Mouse (Mus musculus): Measurements from ENCODE around the gene Sla2.
A peak's percentile ranks its signal among the peaks of the same experiment; 100 is the strongest.
"Not testable (repeated sequence)": the region's sequence is repeated elsewhere in the genome, so short reads cannot be mapped to it uniquely, and the experiment has no call there.

Sla2 gene

GRCm38 (mm10) chr2:156862772-156863486 is 24.1 kb downstream of the Sla2 start, which contains the start of gene Rab5if:
Rab5if (plus strand) TSS chr2:156863128.
- DNase-seq: peak; percentile 99

GRCm38 (mm10) chr2:156862041-156862717 is 24.8 kb downstream of the Sla2 start:
- DNase-seq: peak; percentile 69

GRCm38 (mm10) chr2:156858671-156859070 is 28.3 kb downstream of the Sla2 start:
- DNase-seq: no peak

GRCm38 (mm10) chr2:156857835-156858234 is 29.2 kb downstream of the Sla2 start, which contains the start of gene 4930518I15Rik:
4930518I15Rik (minus strand) TSS chr2:156857946.
- DNase-seq: no peak

GRCm38 (mm10) chr2:156857385-156857791 is 29.6 kb downstream of the Sla2 start:
- no peak for DNase-seq

- no peak for DNase-seq
Measured at GRCm38 (mm10) chr2:156856311-156856710, 30.7 kb downstream of the Sla2 start.

- peak; percentile 66 for DNase-seq
Measured at GRCm38 (mm10) chr2:156853999-156854771, 32.8 kb downstream of the Sla2 start.

GRCm38 (mm10) chr2:156853584-156853983 is 33.4 kb downstream of the Sla2 start:
- not testable (repeated sequence) for DNase-seq

- DNase-seq: no peak
Measured at GRCm38 (mm10) chr2:156850505-156850904, 36.5 kb downstream of the Sla2 start.

- DNase-seq: no peak
Measured at GRCm38 (mm10) chr2:156848526-156849182, 38.3 kb downstream of the Sla2 start.

- DNase-seq: no peak
Measured at GRCm38 (mm10) chr2:156847653-156848052, 39.3 kb downstream of the Sla2 start.

- peak; percentile 9 for DNase-seq
Measured at GRCm38 (mm10) chr2:156844715-156845114, 42.3 kb downstream of the Sla2 start.

- no peak for DNase-seq
Measured at GRCm38 (mm10) chr2:156843331-156843730, 43.7 kb downstream of the Sla2 start.

- DNase-seq: peak; percentile 59
Measured at GRCm38 (mm10) chr2:156842711-156843110, 44.3 kb downstream of the Sla2 start.

- DNase-seq: peak; percentile 54
Measured at GRCm38 (mm10) chr2:156841841-156842706, 44.9 kb downstream of the Sla2 start.

- peak; percentile 80 for DNase-seq
Measured at GRCm38 (mm10) chr2:156841028-156841840, 45.8 kb downstream of the Sla2 start.

- peak; percentile 83 for DNase-seq
Measured at GRCm38 (mm10) chr2:156840301-156841027, 46.5 kb downstream of the Sla2 start.

GRCm38 (mm10) chr2:156839319-156840191 is 47.4 kb downstream of the Sla2 start, which contains the start of gene Tgif2:
Tgif2 (plus strand) TSS chr2:156840007.
- DNase-seq: peak; percentile 98

- no peak for DNase-seq
Measured at GRCm38 (mm10) chr2:156838839-156839238, 48.2 kb downstream of the Sla2 start.

All from embryo, embryonic 11 days (tissue).